Mouse (Mus musculus): ENCODE data around the gene Tmem262. TPM values are rescaled to one million over a fixed set of nuclear protein-coding genes. Genes with fewer than 3 reads are reported as not detected.

The Tmem262 gene
- polyA plus RNA-seq, 1 experiment, result 0.21 TPM

GRCm38 (mm10) chr19:6061021-6061533, 18.8 kb upstream of the Tmem262 start, which contains the start of gene Znhit2:
Gene Znhit2 (plus strand): TSS chr19:6061192.
- peak; percentile 79 for DNase-seq (ENCODE audit: low spot score)

DNA sequence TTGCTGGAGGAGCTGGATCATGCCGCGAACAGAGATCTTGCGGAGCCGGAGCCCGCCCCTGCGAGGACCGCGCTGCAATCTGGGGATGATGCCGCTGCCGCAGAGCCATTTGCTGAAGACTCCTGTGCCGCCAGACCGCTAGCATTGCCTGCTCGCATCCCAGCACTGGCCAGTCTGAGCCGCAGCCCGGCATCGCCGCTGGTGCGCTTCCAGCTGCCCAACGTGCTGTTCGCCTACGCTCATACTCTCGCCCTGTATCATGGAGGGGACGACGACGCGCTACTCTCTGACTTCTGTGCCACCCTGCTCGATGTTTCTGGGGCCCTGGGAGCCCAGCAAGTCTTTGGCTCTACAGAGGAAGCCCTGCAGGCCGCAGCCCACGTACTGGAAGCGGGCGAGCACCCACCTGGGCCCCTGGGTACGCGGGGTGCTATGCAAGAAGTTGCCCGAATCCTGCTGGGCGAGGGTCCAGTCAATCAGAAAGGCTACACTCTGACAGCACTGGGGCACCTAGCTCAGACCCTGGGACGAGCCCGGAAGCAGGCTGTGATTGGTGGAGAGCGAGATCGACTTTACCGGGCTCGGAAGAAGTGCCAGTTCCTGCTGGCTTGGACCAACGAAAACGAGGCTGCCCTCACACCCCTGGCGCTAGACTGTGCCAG, 18.1 kb upstream of the Tmem262 start:
- DNase-seq (ENCODE audit: low spot score), result no peak

DNA sequence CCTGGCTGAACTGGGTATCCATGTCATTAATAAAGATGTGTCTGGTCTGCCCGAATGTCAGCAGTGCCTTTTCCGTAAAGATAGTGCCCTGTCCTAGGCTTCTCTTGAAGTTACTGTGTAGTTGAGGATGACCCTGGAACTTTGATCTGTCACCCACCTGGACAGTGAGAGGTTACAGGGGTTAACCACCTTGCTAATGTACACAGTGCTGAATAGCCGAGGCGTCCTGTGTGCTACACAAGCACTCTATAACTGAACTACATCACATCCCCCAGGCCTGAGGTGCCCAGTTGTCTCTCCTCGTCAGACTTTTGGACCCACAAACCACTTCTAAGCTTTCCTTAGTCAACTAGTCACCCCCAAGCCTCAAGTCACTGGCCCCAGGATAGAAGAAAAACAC, 17.4 kb upstream of the Tmem262 start:
- no peak for DNase-seq (ENCODE audit: low spot score)

GRCm38 (mm10) chr19:6063081-6063480, 16.8 kb upstream of the Tmem262 start:
- no peak for DNase-seq (ENCODE audit: low spot score)

DNA sequence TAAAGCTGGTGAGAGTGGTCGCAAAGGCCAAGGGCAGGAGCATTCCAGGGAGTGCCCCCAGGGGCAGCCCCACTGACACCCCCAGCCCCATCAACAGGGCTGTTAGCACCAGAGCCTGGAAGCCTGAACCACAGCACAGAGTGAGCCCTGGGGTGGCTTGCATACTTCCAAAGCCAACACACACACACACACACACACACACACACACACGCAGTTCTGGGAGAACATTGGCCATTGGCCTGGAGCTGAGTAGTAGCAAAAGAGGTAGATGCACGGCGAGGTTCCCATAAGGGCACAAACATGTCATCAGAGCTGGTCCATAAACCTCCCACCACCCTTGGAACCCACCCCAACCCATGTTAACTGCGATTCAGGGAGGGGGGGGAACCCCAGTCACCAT, 13.3 kb upstream of the Tmem262 start:
- no peak for DNase-seq (ENCODE audit: low spot score)

GRCm38 (mm10) chr19:6067011-6067723, 12.7 kb upstream of the Tmem262 start:
- peak; percentile 70 for DNase-seq (ENCODE audit: low spot score)

DNA sequence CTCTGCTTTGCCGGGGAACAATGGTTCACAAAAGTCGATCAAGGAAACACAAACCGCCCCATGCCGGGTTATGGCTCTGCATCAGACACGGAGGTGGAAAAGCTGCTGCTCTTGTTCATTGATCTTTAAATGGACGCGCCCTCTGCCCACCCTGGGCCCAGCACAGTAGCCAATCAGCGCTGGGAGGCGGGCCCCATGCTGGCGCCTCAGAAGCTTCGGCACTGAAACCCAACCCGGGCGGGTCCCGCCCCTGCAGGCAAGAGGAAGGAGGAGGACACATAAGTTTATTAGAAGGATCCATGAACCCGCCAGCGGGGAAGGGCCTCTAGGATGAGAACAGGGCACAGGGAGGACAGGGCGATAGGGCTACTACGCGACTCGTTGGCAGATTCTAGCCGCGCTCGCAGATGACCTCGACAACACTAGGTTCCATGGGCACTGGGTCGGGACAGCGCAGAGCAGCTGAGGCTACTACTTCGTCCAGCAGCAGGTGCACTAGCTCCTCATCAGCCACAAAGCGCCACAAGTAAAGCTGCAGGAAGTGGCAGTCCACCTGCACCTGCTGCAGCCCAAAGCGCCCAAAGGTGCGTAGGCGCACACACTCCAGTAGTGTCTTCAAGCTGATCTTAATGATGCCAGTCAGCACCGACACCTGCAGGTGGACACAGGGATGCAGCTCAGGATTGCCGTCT, 12.0 kb upstream of the Tmem262 start, which contains the start of gene Tm7sf2:
Gene Tm7sf2 (minus strand): TSS at position 650 of the 692 bp plus-strand sequence.
- peak; percentile 80 for DNase-seq (ENCODE audit: low spot score)

GRCm38 (mm10) chr19:6068951-6069350, 10.9 kb upstream of the Tmem262 start:
- no peak for DNase-seq (ENCODE audit: low spot score)

DNA sequence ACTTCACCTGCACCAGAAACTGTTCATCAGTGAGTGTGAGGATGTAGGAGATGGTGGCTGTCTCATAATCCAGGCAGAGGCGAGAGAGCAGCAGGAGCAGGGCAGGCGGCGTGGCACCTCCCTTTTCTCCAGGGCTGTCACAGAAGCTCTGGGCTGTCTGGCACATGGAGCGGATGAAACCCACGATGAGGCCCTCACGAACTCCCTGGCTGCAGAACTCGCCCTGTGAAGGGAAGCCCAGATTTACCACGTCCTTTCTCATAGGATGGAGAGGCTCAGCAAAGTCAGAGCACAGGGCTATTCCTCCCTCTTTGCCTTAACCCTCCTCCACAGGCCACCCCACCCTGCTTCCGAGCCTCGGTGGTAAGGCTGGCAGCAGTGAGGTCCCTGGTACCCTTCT, 10.0 kb upstream of the Tmem262 start:
- no peak for DNase-seq (ENCODE audit: low spot score)

- DNase-seq (ENCODE audit: low spot score), result no peak
These were observed 9.1 kb upstream of the Tmem262 start for GRCm38 (mm10) chr19:6070571-6071250.

DNA sequence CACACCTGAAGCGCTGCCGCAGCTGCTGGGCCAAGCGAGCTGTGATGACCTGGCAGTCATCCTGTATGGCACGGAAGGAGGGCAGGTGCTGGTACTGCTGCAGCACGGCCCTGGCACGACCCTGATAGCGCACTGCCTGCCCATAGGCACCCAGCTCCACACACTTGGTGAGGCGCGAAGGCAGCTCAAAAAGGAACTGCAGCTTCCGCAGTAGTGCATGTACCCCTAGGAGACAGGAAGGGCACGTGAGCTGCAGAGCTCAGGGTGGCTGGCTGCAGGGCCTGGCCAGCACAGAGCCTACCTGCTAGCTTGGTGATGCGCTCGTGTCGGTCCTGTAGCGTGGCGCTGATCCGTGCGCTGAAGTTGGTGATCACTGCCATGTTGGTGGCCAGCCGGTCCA, 8.6 kb upstream of the Tmem262 start:
- DNase-seq (ENCODE audit: low spot score), result no peak

DNA sequence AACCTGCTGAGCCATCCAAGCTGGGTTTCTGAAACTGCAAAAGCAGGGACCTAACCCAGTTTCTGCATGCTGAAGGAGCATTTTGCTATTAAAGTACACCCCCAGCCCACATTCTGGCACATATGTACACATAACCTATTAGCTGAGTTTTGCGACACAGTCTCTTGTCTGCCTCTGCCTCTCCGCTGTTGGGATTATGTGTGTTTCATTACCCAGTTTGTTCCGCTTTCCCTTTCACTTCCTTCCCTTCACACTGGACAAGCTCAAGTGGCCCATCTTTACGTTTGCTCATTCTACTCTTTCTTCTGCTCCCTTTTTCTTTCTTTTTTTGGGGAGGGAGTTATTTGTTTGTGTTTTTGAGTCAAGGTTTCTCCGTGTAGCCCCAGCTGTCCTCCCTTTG, 5.9 kb upstream of the Tmem262 start:
- no peak for DNase-seq (ENCODE audit: low spot score)

DNA sequence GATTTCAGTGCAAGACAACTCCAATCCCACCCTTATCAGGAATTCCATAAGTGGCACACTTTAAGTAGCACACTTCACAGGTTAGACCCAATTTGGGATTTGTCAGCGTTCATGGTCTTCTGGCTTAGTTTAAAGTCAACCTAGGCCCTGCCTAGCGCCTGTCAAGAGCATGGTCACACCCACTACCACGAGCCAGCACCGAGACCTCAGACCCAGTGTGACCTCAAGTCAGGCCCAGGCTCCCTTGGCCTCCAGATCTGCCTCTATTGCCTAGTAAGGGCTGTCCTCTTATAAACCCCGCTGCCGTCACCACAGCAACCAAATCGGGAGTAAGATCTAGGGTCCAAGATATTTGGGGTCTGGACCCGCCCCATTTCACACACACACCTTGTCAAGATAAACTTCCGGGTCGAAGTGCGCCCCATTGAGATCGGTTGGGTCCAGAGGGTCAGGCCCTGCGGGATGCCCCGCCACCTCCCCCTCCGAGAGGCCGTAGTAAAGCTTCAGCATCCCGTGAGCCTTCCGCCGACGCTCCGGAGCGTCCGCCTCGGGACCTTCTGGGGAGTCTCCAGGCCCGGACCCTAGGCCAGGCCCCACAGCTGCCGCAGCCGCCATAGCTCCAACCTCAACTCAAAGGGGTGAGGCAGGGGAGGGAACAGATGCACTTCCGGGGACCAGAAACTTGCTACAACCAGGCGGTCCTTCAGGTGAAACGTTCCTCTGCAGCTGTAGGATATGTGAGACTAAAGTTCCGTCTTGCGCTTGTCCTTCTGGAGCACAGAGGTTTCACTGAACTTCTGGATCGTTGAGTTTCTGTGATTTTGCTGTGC, 3.1 kb upstream of the Tmem262 start, which contains the start of gene Vps51:
Gene Vps51 (minus strand): TSS at position 668 of the 830 bp plus-strand sequence.
- peak; percentile 66 for DNase-seq (ENCODE audit: low spot score)

DNA sequence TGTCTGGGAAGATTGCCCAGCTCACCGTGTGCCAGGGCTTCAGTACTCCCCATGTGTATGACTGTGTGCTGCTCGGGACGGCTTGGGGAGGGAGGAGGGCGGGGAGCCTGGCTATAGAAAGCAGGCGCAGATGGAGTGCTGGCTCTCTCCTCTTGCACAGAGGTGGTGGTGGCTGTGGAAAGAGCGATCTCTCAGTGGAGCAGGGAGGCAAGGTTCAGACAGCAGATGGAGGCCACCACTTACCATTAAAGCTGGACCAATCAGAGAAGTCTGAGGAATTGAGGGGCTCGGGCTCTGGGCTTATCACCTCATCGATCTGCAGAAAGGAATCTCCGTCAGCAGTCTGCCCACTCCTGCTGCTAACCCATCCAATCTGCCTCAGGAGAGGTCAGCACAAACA, 2.3 kb downstream of the Tmem262 start, which contains the start of gene Gm28374:
Gene Gm28374 (minus strand): TSS at position 101 of the 400 bp plus-strand sequence.
- no peak for DNase-seq (ENCODE audit: low spot score)

DNA sequence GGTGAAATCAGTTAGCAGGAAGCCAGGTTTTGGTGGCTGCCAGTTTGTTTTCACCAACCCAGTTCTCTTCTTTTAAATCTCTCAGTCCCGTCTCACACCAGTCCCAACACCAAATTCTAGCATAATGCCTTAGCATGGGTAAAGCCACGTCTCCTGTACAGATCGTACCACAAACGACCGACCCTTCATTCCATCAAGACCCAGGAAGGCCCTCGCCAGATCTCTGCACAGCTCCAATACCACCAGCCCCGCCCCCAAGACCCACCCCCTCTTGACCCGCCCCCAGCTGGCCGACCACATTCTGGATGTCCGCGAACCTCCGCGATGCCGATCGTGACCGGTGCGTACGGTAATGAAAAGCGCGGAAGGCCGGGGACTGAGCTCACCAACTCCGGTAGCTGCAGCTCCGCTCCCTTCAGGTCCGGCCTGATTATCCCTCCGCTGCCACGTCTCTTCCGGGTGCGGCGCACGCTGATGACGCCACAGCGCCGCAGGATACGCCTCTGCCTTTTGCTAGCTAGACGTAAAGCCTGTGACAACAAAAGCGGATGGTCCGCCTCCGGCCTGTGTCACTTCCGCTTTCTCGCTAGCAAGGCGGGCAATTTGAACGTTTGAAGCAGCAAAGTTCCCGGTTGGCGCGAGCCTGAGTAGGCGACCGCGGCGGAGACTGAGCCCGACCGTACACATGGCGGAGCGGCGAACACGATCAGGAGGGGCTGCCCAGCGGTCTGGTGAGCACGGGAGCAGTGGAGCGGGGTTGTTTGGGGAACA, 4.8 kb downstream of the Tmem262 start, which contains the start of the genes Zfpl1 and Cdca5:
Gene Zfpl1 (minus strand): TSS at position 479 of the 771 bp plus-strand sequence.
Gene Cdca5 (plus strand): TSS at position 506 of the 771 bp plus-strand sequence.
- peak; percentile 82 for DNase-seq (ENCODE audit: low spot score)

GRCm38 (mm10) chr19:6085417-6085879, 5.6 kb downstream of the Tmem262 start:
- DNase-seq (ENCODE audit: low spot score), result no peak

DNA sequence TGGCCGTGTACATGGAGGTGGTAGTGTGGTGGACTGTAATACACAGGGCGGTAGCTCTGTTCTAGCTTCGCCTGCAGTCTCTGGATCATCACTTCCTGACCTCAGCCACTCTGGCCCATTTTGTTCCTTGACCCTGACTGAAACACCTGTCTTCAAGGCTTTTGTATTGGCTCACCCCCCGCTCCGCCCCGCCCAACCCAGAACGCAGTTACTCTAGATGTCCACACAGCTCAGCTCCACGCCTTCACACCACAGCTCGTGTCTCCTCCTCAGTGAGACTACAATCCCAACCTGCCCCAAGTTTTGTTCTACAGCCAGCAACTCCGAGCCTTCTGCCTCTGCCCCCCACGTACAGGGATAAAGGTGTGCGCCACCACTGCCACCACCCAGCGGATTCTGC, 9.0 kb downstream of the Tmem262 start:
- DNase-seq (ENCODE audit: low spot score), result no peak

GRCm38 (mm10) chr19:6094119-6094518, 14.3 kb downstream of the Tmem262 start, which contains the start of gene AC131692.1:
Gene AC131692.1 (plus strand): TSS chr19:6094419.
- no peak for DNase-seq (ENCODE audit: low spot score)

GRCm38 (mm10) chr19:6097847-6098246, 18.0 kb downstream of the Tmem262 start:
- no peak for DNase-seq (ENCODE audit: low spot score)

DNA sequence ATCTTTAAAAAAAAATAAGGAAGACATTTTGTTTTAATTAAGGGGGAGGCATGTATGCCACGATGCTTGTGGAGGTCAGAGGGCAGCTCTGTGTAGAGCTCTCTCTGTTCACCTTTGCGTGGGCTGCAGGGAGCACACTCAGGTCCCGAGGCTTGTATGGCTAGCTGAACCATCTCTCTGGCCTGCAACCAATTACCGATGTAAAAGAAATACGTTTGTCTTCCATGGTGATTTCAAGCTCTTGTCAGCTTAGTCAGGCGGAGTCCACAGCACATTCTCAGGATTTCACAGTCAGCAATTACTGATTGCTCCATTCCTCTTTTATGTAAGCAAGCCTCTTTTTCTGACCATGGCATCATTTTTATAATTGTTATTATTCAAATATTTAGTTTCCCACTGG, 21.4 kb downstream of the Tmem262 start:
- no peak for DNase-seq (ENCODE audit: low spot score)

All from urinary bladder, adult 2 months (tissue).